Mouse (Mus musculus) brain, embryonic 14.5 days (tissue): ENCODE measurements around the gene Pcnx.

Experiments used
- CTCF ChIP-seq: fragments of 200-500 bp; IDR thresholded peaks from 2 replicates; pipeline ENCODE4 v1.5.1; 2012; ENCODE audit warnings: inconsistent platforms, mild to moderate bottlenecking, moderate library complexity, borderline replicate concordance; ENCODE audit not compliant: insufficient read depth, insufficient read length; ENCODE audit errors: extremely low read depth
- POLR2A ChIP-seq: fragments of 200-500 bp; IDR thresholded peaks from 2 replicates; pipeline ENCODE4 v1.6.1; 2012; ENCODE audit warnings: mild to moderate bottlenecking, inconsistent platforms, borderline replicate concordance; ENCODE audit not compliant: poor library complexity, insufficient read depth, insufficient read length, severe bottlenecking; ENCODE audit errors: extremely low read depth

DNA sequence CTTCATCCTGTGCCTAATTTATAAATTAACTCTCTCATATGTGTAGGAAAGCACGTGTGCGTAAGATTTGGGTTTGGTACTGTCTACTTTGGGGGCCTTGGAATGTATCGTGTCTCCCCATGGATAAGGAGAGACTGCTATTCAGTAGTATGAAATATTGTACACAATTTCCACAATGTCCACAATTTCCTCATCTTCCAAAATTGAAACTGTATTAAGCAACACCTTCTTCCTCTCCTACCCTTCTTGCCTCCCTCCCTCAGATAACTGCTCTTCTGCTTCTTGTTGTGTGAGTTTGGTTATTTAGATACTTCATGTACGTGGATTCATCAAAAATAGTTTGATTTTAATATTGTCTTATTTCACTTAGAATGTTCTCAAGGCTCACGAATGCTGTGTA is 29.1 kb downstream of the Pcnx start:
- TF ChIP-seq CTCF (no peak), POLR2A (no peak)
